Mouse (Mus musculus): ENCODE data around the gene Fat4.

The Fat4 gene

GRCm38 (mm10) chr3:38907676-38908425, 21.1 kb downstream of the Fat4 start:
- no peak for DNase-seq (ENCODE audit: low spot score)

GRCm38 (mm10) chr3:38908426-38909111, 21.8 kb downstream of the Fat4 start:
- no peak for DNase-seq (ENCODE audit: low spot score)

GRCm38 (mm10) chr3:38912768-38913487, 26.2 kb downstream of the Fat4 start:
- DNase-seq (ENCODE audit: low spot score): no peak

- DNase-seq (ENCODE audit: low spot score): no peak
Measured at GRCm38 (mm10) chr3:38913488-38914105, 26.9 kb downstream of the Fat4 start.

GRCm38 (mm10) chr3:38918926-38919325, 32.2 kb downstream of the Fat4 start:
- DNase-seq (ENCODE audit: low spot score): no peak

- DNase-seq (ENCODE audit: low spot score): no peak
Measured at GRCm38 (mm10) chr3:38921031-38921430, 34.3 kb downstream of the Fat4 start.

GRCm38 (mm10) chr3:38923251-38923686, 36.5 kb downstream of the Fat4 start:
- no peak for DNase-seq (ENCODE audit: low spot score)

GRCm38 (mm10) chr3:38928076-38928686, 41.4 kb downstream of the Fat4 start:
- no peak for DNase-seq (ENCODE audit: low spot score)

- DNase-seq (ENCODE audit: low spot score): no peak
Measured at GRCm38 (mm10) chr3:38928751-38929150, 42.0 kb downstream of the Fat4 start.

GRCm38 (mm10) chr3:38934780-38935179, 48.0 kb downstream of the Fat4 start:
- no peak for DNase-seq (ENCODE audit: low spot score)

- no peak for DNase-seq (ENCODE audit: low spot score)
Measured at GRCm38 (mm10) chr3:38936485-38936884, 49.7 kb downstream of the Fat4 start.

- peak; percentile 3 for DNase-seq (ENCODE audit: low spot score)
Measured at GRCm38 (mm10) chr3:38937159-38937558, 50.4 kb downstream of the Fat4 start.

- DNase-seq (ENCODE audit: low spot score): no peak
Measured at GRCm38 (mm10) chr3:38938136-38938535, 51.4 kb downstream of the Fat4 start.

- DNase-seq (ENCODE audit: low spot score): peak; percentile 17
Measured at GRCm38 (mm10) chr3:38939573-38939972, 52.8 kb downstream of the Fat4 start.

- DNase-seq (ENCODE audit: low spot score): no peak
Measured at GRCm38 (mm10) chr3:38940327-38940726, 53.6 kb downstream of the Fat4 start.

- no peak for DNase-seq (ENCODE audit: low spot score)
Measured at GRCm38 (mm10) chr3:38945157-38945556, 58.4 kb downstream of the Fat4 start.

GRCm38 (mm10) chr3:38947706-38948105, 61.0 kb downstream of the Fat4 start:
- DNase-seq (ENCODE audit: low spot score): no peak

- DNase-seq (ENCODE audit: low spot score): no peak
Measured at GRCm38 (mm10) chr3:38952602-38953001, 65.9 kb downstream of the Fat4 start.

GRCm38 (mm10) chr3:38954196-38954595, 67.5 kb downstream of the Fat4 start:
- no peak for DNase-seq (ENCODE audit: low spot score)

GRCm38 (mm10) chr3:38956012-38956648, 69.4 kb downstream of the Fat4 start:
- no peak for DNase-seq (ENCODE audit: low spot score)

- DNase-seq (ENCODE audit: low spot score): no peak
Measured at GRCm38 (mm10) chr3:38957186-38957585, 70.4 kb downstream of the Fat4 start.
